Mouse (Mus musculus): ENCODE results near the gene Lypd5. TPM values are rescaled to one million over a fixed set of nuclear protein-coding genes. Genes with fewer than 3 reads are reported as not detected.

Lypd5 gene
- not detected in 2 replicates for polyA plus RNA-seq (2012; rRNA removed)

DNA sequence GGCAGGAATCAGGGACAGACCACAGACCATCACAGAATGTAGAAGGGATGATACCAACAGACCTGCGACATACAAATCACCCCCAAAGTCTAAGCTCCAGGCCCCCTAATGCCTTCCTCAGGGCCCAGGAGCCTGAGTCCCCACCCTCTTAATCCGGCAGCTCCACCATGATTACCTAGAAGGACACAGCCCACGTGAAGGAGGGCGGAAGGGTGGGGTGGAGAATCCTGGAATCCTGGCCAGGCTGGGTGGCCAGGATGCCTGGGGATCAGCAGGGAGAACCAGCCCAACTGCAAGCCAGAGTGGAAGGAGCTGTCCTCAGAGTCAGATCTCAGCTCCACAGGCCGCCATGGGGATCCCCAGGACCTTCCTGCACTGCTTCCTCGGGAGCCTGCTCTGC lies at the start of gene Lypd5:
TSS of gene Lypd5 (plus strand) at position 301 of the 400 bp plus-strand sequence.

DNA sequence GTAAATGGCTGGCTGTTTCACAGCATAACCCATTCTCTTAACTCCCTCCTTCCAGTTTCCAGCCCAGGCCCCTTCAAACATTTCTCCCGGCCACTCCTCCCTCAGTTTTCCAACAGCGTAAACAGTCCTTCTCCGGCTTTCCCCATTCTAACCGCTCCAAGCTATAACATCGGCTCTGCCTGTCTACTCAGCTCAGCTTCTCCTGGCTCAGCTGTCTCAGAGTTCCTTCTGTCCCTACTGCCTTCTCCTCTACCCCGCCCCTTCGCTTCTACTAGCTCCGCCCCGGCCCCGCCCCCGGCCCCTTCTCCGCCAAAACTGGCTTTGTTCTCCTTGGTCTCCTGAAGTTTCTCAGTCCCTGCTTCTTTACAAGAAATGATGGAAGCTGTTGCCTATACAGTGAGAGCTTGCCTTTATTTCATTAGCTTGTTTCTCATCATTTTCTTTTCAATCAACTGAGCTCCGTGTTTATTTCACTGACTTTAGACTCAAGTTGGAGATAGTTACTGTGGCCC lies 48.2 kb upstream of the Lypd5 start, which contains the start of gene Zfp61:
TSS of gene Zfp61 (minus strand) at position 462 of the 512 bp plus-strand sequence.

DNA sequence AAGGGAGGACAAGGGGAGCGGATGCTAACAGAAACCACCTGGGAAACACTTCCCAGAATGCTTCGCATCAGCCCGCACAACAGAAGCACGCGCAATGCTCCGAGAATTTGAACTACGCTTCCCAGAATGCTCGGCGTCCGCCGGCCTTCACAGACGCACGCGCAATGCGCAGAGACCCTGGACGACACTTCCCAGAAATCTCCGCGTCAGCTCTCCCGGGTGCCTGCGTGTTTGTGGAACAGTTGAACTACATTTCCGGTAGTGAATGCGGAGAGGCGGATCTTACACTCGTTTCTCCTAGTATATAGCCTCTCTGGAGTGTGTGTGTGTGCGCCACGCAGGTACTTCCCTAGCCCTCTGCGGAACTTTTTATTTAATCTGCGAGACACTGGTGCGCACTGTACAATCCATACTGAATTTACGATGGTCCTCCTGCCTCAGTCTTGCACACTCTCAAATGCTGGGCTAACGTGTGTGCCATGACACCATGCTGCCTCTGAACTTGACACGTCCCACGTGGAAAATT lies 32.4 kb upstream of the Lypd5 start, which contains the start of gene Zfp94:
TSS of gene Zfp94 (minus strand) at position 100 of the 526 bp plus-strand sequence.

DNA sequence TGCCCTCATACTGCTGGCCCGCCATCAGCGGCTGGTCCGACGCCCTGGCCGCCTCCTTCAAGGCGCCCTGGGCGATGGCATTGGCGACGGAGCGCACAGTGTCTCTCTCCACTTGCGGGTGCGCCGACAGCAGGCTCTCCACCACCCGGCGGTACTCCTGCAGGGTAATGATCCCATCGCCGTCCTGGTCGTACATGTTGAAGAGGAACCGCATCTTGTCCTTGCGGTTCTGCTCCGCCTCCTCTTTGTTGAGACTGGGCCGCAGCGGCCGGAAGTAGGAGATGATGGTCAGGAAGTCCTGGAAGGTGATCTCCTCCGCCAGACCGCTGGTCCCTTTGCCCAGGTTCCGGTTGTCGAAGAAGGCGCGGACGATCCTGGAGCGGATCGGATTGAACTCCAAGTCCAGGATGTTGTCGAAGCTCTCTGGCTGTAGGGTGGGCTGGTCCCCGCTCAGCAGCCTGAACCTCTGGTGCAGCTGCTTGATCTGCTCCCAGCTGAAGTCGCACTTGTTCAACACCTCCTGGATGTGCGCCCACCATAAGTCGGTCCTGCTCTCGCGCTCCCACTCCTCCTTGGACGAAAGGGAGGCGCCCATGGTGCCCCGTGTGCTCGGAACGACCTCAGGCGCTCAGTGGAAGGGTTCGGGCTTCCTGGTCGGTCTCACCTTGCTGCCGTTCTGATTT lies 15.6 kb upstream of the Lypd5 start, which contains the start of gene Tescl:
TSS of gene Tescl (minus strand) at position 633 of the 683 bp plus-strand sequence.

DNA sequence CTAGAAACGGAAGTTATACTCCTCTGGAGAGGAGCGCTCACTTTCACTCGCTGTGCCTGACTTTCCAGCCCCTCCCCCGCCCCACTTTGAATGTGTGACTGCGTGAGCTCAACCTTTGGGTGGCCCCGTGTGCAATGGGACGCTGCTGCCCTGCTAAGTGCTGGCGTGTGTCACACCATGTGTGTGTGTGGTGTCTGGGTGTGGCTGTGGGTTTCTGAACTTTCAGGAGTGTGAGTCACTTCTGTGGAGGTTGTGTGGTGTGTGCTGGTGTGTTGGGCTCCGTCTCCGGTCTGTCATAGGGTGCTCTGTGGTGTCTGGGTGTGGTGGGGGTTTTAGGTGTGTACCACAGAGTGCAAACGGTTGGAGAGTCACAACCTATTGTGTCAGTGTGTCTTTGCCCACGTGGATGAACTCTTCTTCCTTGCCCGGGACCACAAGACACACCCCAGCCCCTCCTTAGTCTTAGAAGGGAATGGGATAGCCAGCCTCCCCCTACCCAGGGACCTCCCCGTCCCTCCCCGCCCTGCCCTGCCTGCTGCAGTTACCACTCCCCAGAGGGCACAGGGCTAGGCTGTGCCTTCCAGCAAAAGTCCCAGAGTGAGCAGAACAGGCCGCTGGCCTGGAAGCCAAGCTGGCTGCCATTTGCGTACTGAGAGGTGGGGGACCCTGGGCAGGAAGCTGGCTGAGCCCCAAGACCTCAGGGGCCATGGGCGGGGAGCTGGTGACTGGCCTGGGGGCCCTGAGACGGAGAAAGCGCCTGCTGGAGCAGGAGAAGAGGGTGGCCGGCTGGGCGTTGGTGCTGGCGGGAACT lies 20.9 kb downstream of the Lypd5 start, which contains the start of gene Kcnn4:
TSS of gene Kcnn4 (plus strand) at position 533 of the 811 bp plus-strand sequence.

DNA sequence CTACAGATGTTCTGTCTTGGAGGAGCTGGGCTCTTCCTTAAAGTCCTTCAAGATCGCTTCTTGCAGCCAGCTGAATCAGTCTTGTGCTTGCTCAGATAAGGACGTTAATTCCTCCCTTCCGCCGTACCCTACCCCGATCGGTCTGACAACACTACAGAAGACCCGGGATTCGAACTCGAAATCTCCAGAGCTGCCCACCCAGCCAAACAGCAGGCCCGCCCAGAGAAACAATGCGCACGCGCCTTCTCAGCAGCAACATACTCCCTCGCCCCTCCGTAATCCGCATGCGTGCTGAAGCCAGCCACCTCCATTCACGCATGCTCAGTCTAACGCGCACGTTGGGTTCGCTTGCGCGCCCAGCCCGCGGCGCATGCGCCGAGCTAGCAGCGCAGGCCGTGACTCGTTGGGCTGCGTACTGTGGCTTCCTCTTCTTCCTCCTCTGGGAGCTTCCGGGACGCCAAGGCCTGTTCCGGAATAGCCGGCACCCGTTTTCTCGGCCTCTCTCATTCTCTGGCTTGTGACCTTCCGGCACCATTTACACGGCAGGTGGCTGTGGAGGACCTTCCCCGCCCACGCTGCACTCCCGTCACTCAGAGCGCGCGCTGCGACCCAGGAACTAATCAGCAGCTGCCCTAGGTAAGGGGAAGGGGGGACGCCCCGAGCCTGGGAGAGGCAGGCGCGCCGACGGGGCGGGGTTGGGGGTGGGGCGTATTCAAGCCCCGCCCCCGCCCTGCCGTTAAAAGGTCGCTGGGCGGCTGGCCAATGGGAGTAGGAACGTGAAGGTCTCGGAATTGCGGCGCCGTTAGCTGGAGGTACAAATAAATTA lies 50.5 kb downstream of the Lypd5 start, which contains the start of gene Smg9:
TSS of gene Smg9 (plus strand) at position 364 of the 826 bp plus-strand sequence.

Other genes starting within 250 kb of the Lypd5 start
- gene Zfp112, start 236.9 kb upstream of the Lypd5 start, polyA plus RNA-seq (2012; rRNA removed): 6.0 and 6.2 TPM in 2 replicates
- gene Zfp235, start 215.0 kb upstream of the Lypd5 start, polyA plus RNA-seq (2012; rRNA removed): 16.7 and 17.2 TPM in 2 replicates
- 2.2 and 2.5 TPM in 2 replicates for gene Zfp114, start 174.1 kb upstream of the Lypd5 start, polyA plus RNA-seq (2012; rRNA removed)
- gene Zfp111, start 137.8 kb upstream of the Lypd5 start, polyA plus RNA-seq (2012; rRNA removed): 5.0 and 5.3 TPM in 2 replicates
- gene Zfp109, start 111.6 kb upstream of the Lypd5 start, polyA plus RNA-seq (2012; rRNA removed): 3.3 and 3.7 TPM in 2 replicates
- 3.5 and 3.7 TPM in 2 replicates for gene Zfp108, start 94.4 kb upstream of the Lypd5 start, polyA plus RNA-seq (2012; rRNA removed)
- 7.4 and 7.7 TPM in 2 replicates for gene Zfp93, start 78.8 kb upstream of the Lypd5 start, polyA plus RNA-seq (2012; rRNA removed)
- gene Zfp61, start 48.0 kb upstream of the Lypd5 start, polyA plus RNA-seq (2012; rRNA removed): 44.8 and 45.5 TPM in 2 replicates
- 22.7 and 24.5 TPM in 2 replicates for gene Zfp94, start 32.5 kb upstream of the Lypd5 start, polyA plus RNA-seq (2012; rRNA removed)
- 0.09 and 0.11 TPM in 2 replicates for gene Tescl, start 15.3 kb upstream of the Lypd5 start, polyA plus RNA-seq (2012; rRNA removed)
- gene Kcnn4, start 21.1 kb downstream of the Lypd5 start, polyA plus RNA-seq (2012; rRNA removed): 0.88 and 2.0 TPM in 2 replicates
- gene Smg9, start 50.4 kb downstream of the Lypd5 start, polyA plus RNA-seq (2012; rRNA removed): 61.7 and 66.7 TPM in 2 replicates
- not detected in 2 replicates for gene Irgc1, start 103.1 kb downstream of the Lypd5 start, polyA plus RNA-seq (2012; rRNA removed)
- 2.0 and 3.5 TPM in 2 replicates for gene Plaur, start 113.3 kb downstream of the Lypd5 start, polyA plus RNA-seq (2012; rRNA removed)
- gene Cadm4, start 132.8 kb downstream of the Lypd5 start, polyA plus RNA-seq (2012; rRNA removed): 219 and 267 TPM in 2 replicates
- 237 and 300 TPM in 2 replicates for gene Zfp428, start 157.8 kb downstream of the Lypd5 start, polyA plus RNA-seq (2012; rRNA removed)
- not detected in 2 replicates for gene AC161166.1, start 163.3 kb downstream of the Lypd5 start, polyA plus RNA-seq (2012; rRNA removed)
- 40.1 and 42.5 TPM in 2 replicates for gene Irgq, start 181.5 kb downstream of the Lypd5 start, polyA plus RNA-seq (2012; rRNA removed)
- gene Pinlyp, start 196.9 kb downstream of the Lypd5 start, polyA plus RNA-seq (2012; rRNA removed): 0.15 and 0.32 TPM in 2 replicates
- gene Xrcc1, start 197.1 kb downstream of the Lypd5 start, polyA plus RNA-seq (2012; rRNA removed): 87.2 and 95.1 TPM in 2 replicates
- 15.3 and 15.7 TPM in 2 replicates for gene Ethe1, start 238.3 kb downstream of the Lypd5 start, polyA plus RNA-seq (2012; rRNA removed)
- gene Zfp575, start 238.4 kb downstream of the Lypd5 start, polyA plus RNA-seq (2012; rRNA removed): 4.1 and 5.7 TPM in 2 replicates